Mouse (Mus musculus) CH12.LX (cell line): ENCODE measurements around the gene Nle1. TPM values are rescaled to one million over a fixed set of nuclear protein-coding genes. Genes with fewer than 3 reads are reported as not detected.

ENCODE experiments used
- DNase-seq: peaks from one replicate; pipeline ENCODE4 v3.0.0-alpha.2; 2013; ENCODE audit errors: extremely low read depth
- H3K27ac ChIP-seq: 2 replicates; pipeline ENCODE4 v1.5.1; 2012; ENCODE audit warnings: low read depth, mild to moderate bottlenecking, control low read depth, moderate library complexity; ENCODE audit not compliant: insufficient read depth
- H3K27me3 ChIP-seq: replicated peaks from 2 replicates; pipeline ENCODE3; 2012; ENCODE audit warnings: inconsistent platforms
- H3K36me3 ChIP-seq, 2 experiments: replicated peaks in 1 of 2; 2 replicates each; pipeline versions ENCODE3 to v1.6.1; 2012; ENCODE audit warnings: inconsistent platforms in 1 of 2, low read length in 1 of 2, mild to moderate bottlenecking in 1 of 2, mixed read lengths in 1 of 2, moderate library complexity in 1 of 2; ENCODE audit not compliant: control insufficient read depth in 1 of 2, insufficient read depth in 1 of 2
- H3K4me1 ChIP-seq, 2 experiments: 2 replicates each; pipeline ENCODE4 v1.6.1; 2012; ENCODE audit warnings: inconsistent platforms in 1 of 2, moderate library complexity in 1 of 2; ENCODE audit not compliant: insufficient read depth in 2 of 2, control insufficient read depth in 1 of 2
- H3K4me2 ChIP-seq: 2 replicates; pipeline ENCODE4 v1.6.1; 2012; ENCODE audit warnings: low read depth, mild to moderate bottlenecking, control low read depth; ENCODE audit not compliant: poor library complexity, insufficient read depth, severe bottlenecking
- H3K4me3 ChIP-seq, 3 experiments: fragments of 150-350 bp in 1 of 3; sonication (generic) in 1 of 3; replicated peaks in 1 of 3; 2 replicates each; pipeline versions ENCODE3 to v1.5.1; 2011 to 2012; ENCODE audit warnings: low read depth in 2 of 3, low read length in 2 of 3, mild to moderate bottlenecking in 2 of 3, moderate library complexity in 2 of 3, control low read depth in 1 of 3, improper control_type of control experiment in 1 of 3, inconsistent platforms in 1 of 3, mixed read lengths in 1 of 3; ENCODE audit not compliant: poor library complexity in 1 of 3
- H3K79me2 ChIP-seq: replicated peaks from 2 replicates; pipeline ENCODE4 v1.6.1; 2012; ENCODE audit warnings: mild to moderate bottlenecking, moderate library complexity; ENCODE audit not compliant: control insufficient read depth, poor library complexity, insufficient read depth, severe bottlenecking; ENCODE audit errors: extremely low read depth
- H3K9ac ChIP-seq: 2 replicates; pipeline ENCODE4 v1.6.1; 2012; ENCODE audit warnings: low read depth, mild to moderate bottlenecking, control low read depth, moderate library complexity; ENCODE audit not compliant: insufficient read depth
- H3K9me3 ChIP-seq: replicated peaks from 2 replicates; pipeline ENCODE3; 2012; ENCODE audit warnings: low read length, inconsistent platforms, mixed read lengths
- CHD1 ChIP-seq: IDR thresholded peaks from 2 replicates; pipeline ENCODE4 v1.6.1; 2012; ENCODE audit warnings: low read depth, low read length, improper control_type of control experiment, inconsistent platforms
- CTCF ChIP-seq, 2 experiments: IDR thresholded peaks in 1 of 2; conservative IDR thresholded peaks in 1 of 2; 2 replicates each; pipeline ENCODE4 v1.5.1; 2011 to 2012; ENCODE audit warnings: low read depth in 2 of 2, low read length in 2 of 2, improper control_type of control experiment in 1 of 2, inconsistent platforms in 1 of 2, mild to moderate bottlenecking in 1 of 2, moderate library complexity in 1 of 2
- EP300 ChIP-seq: IDR thresholded peaks from 2 replicates; pipeline ENCODE4 v1.6.1; 2011; ENCODE audit warnings: low read length, improper control_type of control experiment
- IRF4 ChIP-seq: IDR thresholded peaks from 2 replicates; pipeline ENCODE4 v1.6.1; 2014; ENCODE audit warnings: low read depth, mild to moderate bottlenecking, inconsistent platforms, low read length, improper control_type of control experiment
- MAX ChIP-seq: IDR thresholded peaks from 2 replicates; pipeline ENCODE4 v1.6.1; 2011; ENCODE audit warnings: low read length, improper control_type of control experiment
- PAX5 ChIP-seq: IDR thresholded peaks from 2 replicates; pipeline ENCODE4 v1.6.1; 2012; ENCODE audit warnings: low read length, inconsistent platforms, mixed read lengths
- TBP ChIP-seq: conservative IDR thresholded peaks from 2 replicates; pipeline ENCODE4 v1.6.1; 2011; ENCODE audit warnings: low read depth, low read length, improper control_type of control experiment
- UBTF ChIP-seq: IDR thresholded peaks from 2 replicates; pipeline ENCODE4 v1.6.1; 2012; ENCODE audit warnings: low read depth, mild to moderate bottlenecking, inconsistent platforms, low read length, improper control_type of control experiment, moderate library complexity
- USF1 ChIP-seq: IDR thresholded peaks from 2 replicates; pipeline ENCODE4 v1.6.1; 2014; ENCODE audit warnings: low read depth, mild to moderate bottlenecking, inconsistent platforms, low read length, improper control_type of control experiment
- ZMIZ1 ChIP-seq: IDR thresholded peaks from 2 replicates; pipeline ENCODE4 v1.6.1; 2012; ENCODE audit warnings: low read depth, mild to moderate bottlenecking, inconsistent platforms, low read length, improper control_type of control experiment
- dilution Hi-C: fragments of 300-500 bp; cut with MboI; formaldehyde crosslinking; loops from 2 replicates; pipeline ENCODE4 v1.14.3; 2020; ENCODE audit warnings: low sequenced_read_pairs; ENCODE audit not compliant: extremely low pct_unique_long_range_greater_than_20kb, extremely low pct_ligation_motif_present
- in situ Hi-C: fragments of 300-500 bp; cut with MboI; formaldehyde crosslinking; loops from 3 replicates; pipeline ENCODE4 v1.14.3; 2019; ENCODE audit warnings: low sequenced_read_pairs, low pct_ligation_motif_present, low pct_unique_long_range_greater_than_20kb, mixed read lengths
- polyA plus RNA-seq: library from polyadenylated mRNA; unstranded; fragments of >175 nt; gene quantifications from 2 replicates; pipeline ENCODE4 v1.2.1, GENCODE M21; 2012; ENCODE audit warnings: low read depth; ENCODE audit not compliant: insufficient read length
- total RNA-seq, 2 experiments: library from RNA; depleted of rRNA; stranded (reverse); fragments of 300-350 nt in 1 of 2; fragments of >200 nt in 1 of 2; gene quantifications; 2 replicates each; pipeline ENCODE4 v1.2.3; 2012 to 2014

Nle1 gene
- total and polyA plus RNA-seq, 3 experiments: 54.9 to 107 (median 69.1) TPM

- Histone ChIP-seq H3K4me1 (peaks cover 6 to 26% of the 10 kb centered on the region in 2 experiments), H3K27me3 (no peaks in the 10 kb centered on the region)
- dilution Hi-C loops (no loop called here), in situ Hi-C loops (no loop called here)
- TF ChIP-seq CTCF (conservative IDR thresholded peaks at IDR 0.05 in 1 of 2, IDR thresholded peaks at IDR 0.05 in 1 of 2; ENCODE audit: low read depth in 2 of 2, low read length in 2 of 2) (no peak), USF1 (no peak), IRF4 (no peak), CHD1 (no peak), EP300 (no peak)
- TF ChIP-seq, all 38 proteins: peak for 0
- no peak for DNase-seq
- Histone ChIP-seq H3K9me3 (no peaks in the 10 kb centered on the region), H3K9ac (no peak within 1 kb of the TSS), H3K36me3 (no peaks in the 10 kb centered on the region), H3K4me2 (no peak within 1 kb of the TSS), H3K4me3 (no peak within 1 kb of the TSS), H3K27ac (no peak within 1 kb of the TSS), H3K79me2 (no peaks in the 10 kb centered on the region)
Observed at GRCm38 (mm10) chr11:82950736-82951481, 42.7 kb upstream of the Nle1 start, which contains the start of gene Slfn5. Gene Slfn5 (plus strand): TSS chr11:82951349.

- Histone ChIP-seq H3K4me2 (no peak overlapping the region), H3K4me1 (peaks cover 6 to 21% of the 10 kb centered on the region in 2 experiments), H3K9me3 (no peaks in the 10 kb centered on the region), H3K79me2 (no peaks in the 10 kb centered on the region), H3K36me3 (no peaks in the 10 kb centered on the region), H3K4me3 (no peak overlapping the region), H3K9ac (no peak overlapping the region), H3K27me3 (no peaks in the 10 kb centered on the region), H3K27ac (no peak overlapping the region)
- TF ChIP-seq ZMIZ1: no peak
- no peak for TF ChIP-seq PAX5
- no peak for TF ChIP-seq UBTF
- in situ Hi-C loops: no loop called here
- dilution Hi-C loops: no loop called here
- DNase-seq: no peak
Observed at GRCm38 (mm10) chr11:82949036-82949435, 40.8 kb upstream of the Nle1 start.

GRCm38 (mm10) chr11:82947457-82947856 is 39.2 kb upstream of the Nle1 start:
- Histone ChIP-seq H3K27ac (no peak overlapping the region), H3K9ac (no peak overlapping the region), H3K79me2 (no peaks in the 10 kb centered on the region), H3K4me2 (no peak overlapping the region), H3K4me3 (no peak overlapping the region), H3K4me1 (peaks cover 2 to 11% of the 10 kb centered on the region in 2 experiments; a peak in 3 of 4 replicates), H3K9me3 (no peaks in the 10 kb centered on the region), H3K36me3 (no peaks in the 10 kb centered on the region)
- in situ Hi-C loops (no loop called here), dilution Hi-C loops (no loop called here)
- DNase-seq: no peak
- TF ChIP-seq TBP (no peak), MAX (peak; percentile 30; the same call in 1 of the 2 replicates)
- TF ChIP-seq, all 38 proteins: peak for 1
- H3K27me3 ChIP-seq: no peaks in the 10 kb centered on the region
